Mouse (Mus musculus) midbrain, embryonic 14.5 days (tissue): ENCODE measurements at regions not wholly inside any gene's neighbourhood (a gene's known extent, or its start where the extent isn't known, plus 50 kb on each side); places are given as distances from the start of the nearest gene placed in this dataset.

ENCODE experiments used
- ATAC-seq: fragments of 200-750 bp; cut with Nextera tagmentation; 2 replicates; pipeline ENCODE4 v1.8.0; 2017; ENCODE audit warnings: moderate number of reproducible peaks, moderate library complexity; ENCODE audit not compliant: low FRiP score, low TSS enrichment
- DNase-seq: peaks from one replicate; pipeline ENCODE4 v3.0.0-alpha.2; 2015
- H3K27ac ChIP-seq: fragments of 300-500 bp; sonication (generic); replicated peaks from 2 replicates; pipeline ENCODE4 v1.5.1; 2014; ENCODE audit warnings: mild to moderate bottlenecking, low read depth, low read length, moderate library complexity
- H3K27me3 ChIP-seq: fragments of 300-500 bp; sonication (generic); 2 replicates; pipeline ENCODE4 v1.6.1; 2014; ENCODE audit warnings: low read length, control low read depth, mixed read lengths; ENCODE audit not compliant: control insufficient read depth, insufficient read depth
- H3K36me3 ChIP-seq: fragments of 300-500 bp; sonication (generic); 2 replicates; pipeline ENCODE4 v1.6.1; 2014; ENCODE audit warnings: low read length, control low read depth; ENCODE audit not compliant: control insufficient read depth, insufficient read depth
- H3K4me1 ChIP-seq: fragments of 300-500 bp; sonication (generic); 2 replicates; pipeline ENCODE4 v1.6.1; 2014; ENCODE audit warnings: mild to moderate bottlenecking, antibody characterized with exemption, low read length, control low read depth; ENCODE audit not compliant: control insufficient read depth, insufficient read depth
- H3K4me2 ChIP-seq: fragments of 300-500 bp; sonication (generic); 2 replicates; pipeline ENCODE4 v1.6.1; 2014; ENCODE audit warnings: mild to moderate bottlenecking, low read length, moderate library complexity
- H3K4me3 ChIP-seq: fragments of 300-500 bp; sonication (generic); replicated peaks from 2 replicates; pipeline ENCODE4 v1.5.1; 2014; ENCODE audit warnings: low read depth, low read length
- H3K9ac ChIP-seq: fragments of 300-500 bp; sonication (generic); replicated peaks from 2 replicates; pipeline ENCODE4 v1.6.1; 2014; ENCODE audit warnings: mild to moderate bottlenecking, low read length, moderate library complexity
- H3K9me3 ChIP-seq: fragments of 300-500 bp; sonication (generic); 2 replicates; pipeline ENCODE4 v1.6.1; 2016; ENCODE audit warnings: low read length, control low read depth, mixed read lengths; ENCODE audit not compliant: control insufficient read depth
- WGBS: fragments of 180-500 bp; shearing (Covaris S2); extraction: QIAGEN DNeasy Blood & Tissue Kit; methylation state at CpG from one replicate; pipeline ENCODE4 v1.1.7; 2014; 5-methylcytosine and 5-hydroxymethylcytosine counted together

DNA sequence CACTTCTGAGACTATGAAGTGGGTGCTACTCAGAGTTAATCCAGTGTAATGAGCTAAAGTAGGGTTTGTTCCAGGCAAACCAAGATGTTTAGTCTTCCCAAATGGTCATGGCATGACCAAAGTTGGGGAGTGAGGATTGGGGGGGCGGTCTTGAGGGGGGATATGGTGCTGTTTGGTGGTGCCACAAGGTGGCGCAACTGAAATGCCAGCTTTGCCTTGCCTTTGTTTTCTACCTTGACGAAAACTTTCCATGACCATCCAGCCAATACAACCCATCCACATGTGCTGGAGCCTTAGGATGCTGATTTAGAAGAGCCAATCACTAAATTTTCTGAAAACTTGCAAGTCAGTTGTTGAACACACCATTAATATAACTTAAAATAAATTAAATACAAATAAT lies 358.9 kb downstream of the Bcor start:
- Histone ChIP-seq H3K9me3 (no peaks in the 10 kb centered on the region), H3K27me3 (no peaks in the 10 kb centered on the region), H3K36me3 (no peaks in the 10 kb centered on the region), H3K4me1 (peaks cover 7% of the 10 kb centered on the region; the same call in 1 of the 2 replicates), H3K27ac (no peak overlapping the region), H3K4me2 (no peak overlapping the region), H3K4me3 (no peak overlapping the region), H3K9ac (no peak overlapping the region)
- WGBS: 51% methylated on average over 3 of the region's 3 CpGs
- DNase-seq: no peak
- ATAC-seq: no peak

DNA sequence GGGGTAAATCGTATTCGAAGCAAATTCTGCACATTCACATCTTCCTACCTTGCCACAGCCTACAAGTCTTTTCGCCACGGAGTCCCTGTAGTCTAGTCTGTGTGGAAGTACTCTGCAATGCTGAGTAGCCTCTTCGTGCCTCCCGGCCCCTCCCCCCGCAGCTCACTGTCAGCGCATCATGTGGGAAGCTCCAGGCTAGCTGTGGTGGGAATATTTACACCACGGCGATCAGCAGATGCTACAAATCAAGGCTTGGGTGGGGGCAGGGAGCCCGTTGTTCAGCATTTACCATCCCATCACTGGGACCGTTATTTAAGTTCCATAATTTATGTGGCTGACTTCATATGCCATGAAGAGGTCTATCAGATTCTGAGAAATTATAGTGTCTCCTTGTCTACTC lies 358.5 kb downstream of the Bcor start:
- Histone ChIP-seq H3K4me3 (no peak overlapping the region), H3K4me1 (peaks cover 7% of the 10 kb centered on the region; the same call in 1 of the 2 replicates), H3K36me3 (no peaks in the 10 kb centered on the region), H3K9me3 (no peaks in the 10 kb centered on the region), H3K27ac (no peak overlapping the region), H3K4me2 (no peak overlapping the region), H3K9ac (no peak overlapping the region), H3K27me3 (no peaks in the 10 kb centered on the region)
- no peak for DNase-seq
- no peak for ATAC-seq
- WGBS: 55% methylated on average over 12 of the region's 12 CpGs

DNA sequence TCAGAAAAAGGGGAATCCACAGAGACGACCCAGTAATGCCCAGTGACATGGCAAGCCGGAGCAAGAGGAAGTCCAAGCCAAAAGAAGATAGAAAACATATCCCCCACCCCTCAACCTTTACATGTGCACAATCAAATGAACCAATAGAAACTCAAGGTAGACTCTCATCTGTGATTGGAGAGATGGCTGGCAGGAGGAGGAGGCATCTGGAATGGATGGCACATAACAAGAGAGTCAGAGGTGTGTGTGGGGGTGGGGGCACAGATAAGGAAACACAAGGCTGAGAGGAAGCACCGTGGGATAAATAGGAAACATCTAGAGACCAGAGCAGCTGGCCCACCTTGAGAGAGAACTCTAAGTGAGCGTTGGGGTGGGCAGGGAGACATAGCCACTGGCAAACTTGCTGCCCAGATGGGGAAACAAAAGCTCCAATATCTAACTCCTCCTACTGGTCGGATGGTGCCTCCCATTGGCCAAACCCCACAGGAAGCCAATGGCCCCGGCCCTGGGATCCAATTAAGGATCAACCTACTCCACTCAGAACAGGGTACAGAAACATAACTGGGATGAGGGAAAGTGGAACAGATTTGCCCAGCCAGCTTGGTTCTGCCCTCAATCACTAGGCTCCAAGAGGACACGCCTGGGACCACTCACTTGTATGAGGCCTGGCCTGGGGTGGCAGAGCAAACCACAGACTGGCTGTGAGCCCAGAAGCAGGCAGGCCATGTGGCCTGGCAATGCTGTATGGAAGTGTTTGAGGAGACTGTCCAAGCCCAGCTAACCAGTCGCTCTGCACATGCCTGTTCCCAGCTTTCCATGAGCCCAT lies 357.9 kb downstream of the Bcor start:
- ATAC-seq (no peak), DNase-seq (no peak)
- Histone ChIP-seq H3K4me1 (peaks cover 7% of the 10 kb centered on the region; the same call in 1 of the 2 replicates), H3K9ac (no peak overlapping the region), H3K27me3 (no peaks in the 10 kb centered on the region), H3K4me3 (no peak overlapping the region), H3K4me2 (no peak overlapping the region), H3K27ac (no peak overlapping the region), H3K9me3 (no peaks in the 10 kb centered on the region), H3K36me3 (no peaks in the 10 kb centered on the region)
- WGBS: 52% methylated on average over 8 of the region's 8 CpGs

DNA sequence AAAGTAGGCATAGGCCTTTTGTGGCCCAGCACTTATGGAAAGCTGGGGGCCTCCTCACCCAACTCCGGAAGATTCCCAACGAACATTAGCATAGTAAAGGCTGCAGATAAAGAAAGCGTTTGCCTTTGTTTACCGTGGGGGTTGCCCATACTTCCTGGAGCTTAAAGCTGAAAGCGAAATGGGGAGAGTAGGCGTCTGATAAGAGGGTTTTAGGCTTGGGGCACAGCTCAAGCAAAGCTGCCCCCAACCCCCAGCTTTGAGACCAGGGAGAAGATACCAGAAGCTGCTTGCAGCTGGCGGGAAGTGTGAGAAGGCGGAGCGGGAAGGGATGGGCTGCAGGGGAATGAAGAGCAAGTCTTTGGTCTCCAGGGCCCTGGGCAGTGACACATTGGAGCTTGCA lies 356.9 kb downstream of the Bcor start:
- Histone ChIP-seq H3K27ac (no peak overlapping the region), H3K4me2 (no peak overlapping the region), H3K27me3 (no peaks in the 10 kb centered on the region), H3K36me3 (no peaks in the 10 kb centered on the region), H3K9me3 (no peaks in the 10 kb centered on the region), H3K9ac (no peak overlapping the region), H3K4me1 (peaks cover 7% of the 10 kb centered on the region; the same call in 1 of the 2 replicates), H3K4me3 (no peak overlapping the region)
- WGBS: 18% methylated on average over 9 of the region's 9 CpGs
- DNase-seq (no peak), ATAC-seq (no peak)

GRCm38 (mm10) chrX:11806896-11807252 lies 353.3 kb downstream of the Bcor start:
- Histone ChIP-seq H3K27me3 (no peaks in the 10 kb centered on the region), H3K9me3 (no peaks in the 10 kb centered on the region), H3K27ac (peak overlapping the region; percentile 86), H3K4me3 (peak overlapping the region; percentile 32), H3K4me2 (peak overlapping the region; percentile 58), H3K9ac (peak overlapping the region; percentile 54), H3K36me3 (no peaks in the 10 kb centered on the region), H3K4me1 (peaks cover 7% of the 10 kb centered on the region; the same call in 1 of the 2 replicates)
- ATAC-seq (peak; percentile 6), DNase-seq (no peak)
- WGBS: 14% methylated on average over 22 of the region's 22 CpGs

- ATAC-seq: peak; percentile 73
- no peaks in the 10 kb centered on the region for H3K36me3 ChIP-seq
- H3K27me3 ChIP-seq: no peaks in the 10 kb centered on the region
- H3K27ac ChIP-seq: peak overlapping the region; percentile 86
- 6% methylated on average over 70 of the region's 71 CpGs for WGBS
- H3K4me3 ChIP-seq: peak overlapping the region; percentile 32
- peak overlapping the region; percentile 58 for H3K4me2 ChIP-seq
- H3K4me1 ChIP-seq: peaks cover 7% of the 10 kb centered on the region; the same call in 1 of the 2 replicates
- peak; percentile 82 for DNase-seq
- H3K9me3 ChIP-seq: no peaks in the 10 kb centered on the region
- H3K9ac ChIP-seq: peak overlapping the region; percentile 54
Observed at GRCm38 (mm10) chrX:11807253-11807882, 352.8 kb downstream of the Bcor start.

DNA sequence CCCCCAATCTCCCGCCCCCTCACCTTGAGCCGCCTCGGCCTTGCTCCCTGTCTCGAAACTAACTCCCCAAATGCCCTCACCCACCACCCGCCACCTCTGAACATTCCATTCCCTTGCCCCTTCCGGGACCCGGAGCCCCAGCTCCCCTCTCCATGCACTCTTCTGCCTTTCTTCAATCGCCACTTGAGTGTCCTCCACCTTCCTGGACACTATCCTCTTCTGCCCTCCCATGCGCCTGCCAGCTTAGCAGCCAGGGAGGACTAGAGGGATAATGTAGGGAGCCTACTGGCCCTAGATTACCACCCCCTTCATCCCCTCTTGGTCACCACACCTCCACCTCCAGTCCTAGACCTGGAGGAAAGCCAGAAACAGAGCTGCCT lies 352.3 kb downstream of the Bcor start:
- H3K4me2 ChIP-seq: peak overlapping the region; percentile 58
- no peaks in the 10 kb centered on the region for H3K27me3 ChIP-seq
- peaks cover 7% of the 10 kb centered on the region; the same call in 1 of the 2 replicates for H3K4me1 ChIP-seq
- peak overlapping the region; percentile 54; the same call in 1 of the 2 replicates for H3K9ac ChIP-seq
- 11% methylated on average over 9 of the region's 9 CpGs for WGBS
- no peaks in the 10 kb centered on the region for H3K9me3 ChIP-seq
- DNase-seq (no peak), ATAC-seq (0 out of 2 replicates have a peak, but pooled peaks have one; percentile 18)
- peak overlapping the region; percentile 86 for H3K27ac ChIP-seq
- H3K36me3 ChIP-seq: no peaks in the 10 kb centered on the region
- peak overlapping the region; percentile 32 for H3K4me3 ChIP-seq

DNA sequence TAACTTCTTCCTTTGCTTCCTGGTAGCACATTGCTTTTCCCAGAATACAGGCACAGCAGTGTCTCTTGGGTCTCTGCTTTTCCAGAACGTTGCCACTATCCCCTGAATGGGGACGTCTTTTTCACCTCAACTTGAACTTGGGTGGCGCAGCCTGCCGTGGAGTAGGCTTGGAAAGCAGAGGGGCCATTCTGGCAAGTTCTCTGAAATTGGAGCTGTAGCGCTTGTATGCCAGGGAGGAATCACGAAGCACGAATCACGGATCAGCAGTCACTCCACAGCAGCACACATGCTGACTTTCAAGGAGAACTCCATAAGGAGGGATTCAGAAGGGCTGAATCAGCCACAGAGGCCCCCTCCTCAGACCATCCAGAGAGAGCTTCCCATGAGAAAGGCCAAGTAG lies 351.2 kb downstream of the Bcor start:
- WGBS: 60% methylated on average over 8 of the region's 8 CpGs
- H3K27me3 ChIP-seq: no peaks in the 10 kb centered on the region
- no peak overlapping the region for H3K4me2 ChIP-seq
- DNase-seq (no peak), ATAC-seq (no peak)
- H3K27ac ChIP-seq: no peak overlapping the region
- no peaks in the 10 kb centered on the region for H3K36me3 ChIP-seq
- no peak overlapping the region for H3K4me3 ChIP-seq
- no peaks in the 10 kb centered on the region for H3K4me1 ChIP-seq
- no peaks in the 10 kb centered on the region for H3K9me3 ChIP-seq
- H3K9ac ChIP-seq: no peak overlapping the region
